Comparison of ENCODE assay signal across 24 mouse cellular contexts in genomic region chr16:75381191-75381590, GRCm38 (mm10).
DNase-seq lines count a peak whose midpoint lies in the region; ATAC-seq and TF ChIP-seq lines count a peak whose summit lies in the region.
"Had no signal": no experiment of that assay in that cellular context is flagged by ENCODE, and none has a peak within 500 bp of the region (broad histone marks: within the 10 kb centered on the region; RNA-seq: fewer than 3 reads in every experiment).

No protein-coding gene starts in this region.

- H3K36me3 ChIP-seq in G1E (replicated peaks) = no peaks in the 10 kb centered on the region
- no peaks in the 10 kb centered on the region for H3K36me3 ChIP-seq in neural tube, embryonic 15.5 days
- H3K36me3 ChIP-seq in heart, embryonic 11.5 days (ENCODE audit: control insufficient read depth, insufficient read depth, low read length) = no peaks in the 10 kb centered on the region
- H3K36me3 ChIP-seq: embryonic facial prominence, embryonic 12.5 days; heart, embryonic 15.5 days; limb, embryonic 10.5 days; liver, embryonic 15.5 days; midbrain, embryonic 12.5 days; neural tube, embryonic 13.5 days had no signal

- H3K9ac ChIP-seq in neural tube, embryonic 15.5 days (replicated peaks) = no peak overlapping the region
- no peak overlapping the region for H3K9ac ChIP-seq in heart, embryonic 11.5 days (ENCODE audit: low read depth, low read length)
- H3K9ac ChIP-seq: embryonic facial prominence, embryonic 12.5 days; heart, embryonic 15.5 days; hindbrain, embryonic 14.5 days; liver, embryonic 15.5 days; midbrain, embryonic 12.5 days; neural tube, embryonic 13.5 days had no signal

- 58% methylated on average over 1 of the region's 1 CpGs for WGBS in neural tube, embryonic 15.5 days
- 42% methylated on average over 1 of the region's 1 CpGs for WGBS in heart, embryonic 11.5 days (ENCODE audit: insufficient replicate concordance)

- no peaks in the 10 kb centered on the region for H3K27me3 ChIP-seq in G1E (ENCODE audit: insufficient read depth, low read length)
- H3K27me3 ChIP-seq in neural tube, embryonic 15.5 days (replicated peaks) = no peaks in the 10 kb centered on the region
- H3K27me3 ChIP-seq in heart, embryonic 11.5 days (ENCODE audit: control insufficient read depth, insufficient read depth, low read length) = no peaks in the 10 kb centered on the region
- H3K27me3 ChIP-seq: embryonic facial prominence, embryonic 12.5 days; heart, embryonic 15.5 days; liver, embryonic 15.5 days; midbrain, embryonic 12.5 days; neural tube, embryonic 13.5 days had no signal

- intact Hi-C loops in left cerebral cortex, adult 2 months (cut with DNase I) = no loop called here
- intact Hi-C loops in left cerebral cortex, postnatal 10 days (cut with DNase I) = no loop called here

- H3K4me1 ChIP-seq in G1E (ENCODE audit: insufficient read depth, low read depth, low read length) = no peaks in the 10 kb centered on the region
- no peaks in the 10 kb centered on the region for H3K4me1 ChIP-seq in neural tube, embryonic 15.5 days
- H3K4me1 ChIP-seq in heart, embryonic 11.5 days (ENCODE audit: control insufficient read depth, insufficient read depth, low read length) = no peaks in the 10 kb centered on the region
- H3K4me1 ChIP-seq: embryonic facial prominence, embryonic 12.5 days; heart, embryonic 15.5 days; limb, embryonic 10.5 days; liver, embryonic 15.5 days; midbrain, embryonic 12.5 days; neural tube, embryonic 13.5 days had no signal

- H3K27ac ChIP-seq in left cerebral cortex, adult 2 months = no peak overlapping the region
- no peak overlapping the region for H3K27ac ChIP-seq in neural tube, embryonic 15.5 days (replicated peaks)
- H3K27ac ChIP-seq in heart, embryonic 11.5 days (ENCODE audit: low read depth, low read length) = no peak overlapping the region
- H3K27ac ChIP-seq: embryonic facial prominence, embryonic 12.5 days; heart, embryonic 15.5 days; hindbrain, embryonic 14.5 days; limb, embryonic 10.5 days; liver, embryonic 15.5 days; macrophage; midbrain, embryonic 12.5 days; neural tube, embryonic 13.5 days had no signal

- no peak overlapping the region for H3K4me3 ChIP-seq in left cerebral cortex, adult 2 months
- no peak overlapping the region for H3K4me3 ChIP-seq in G1E (ENCODE audit: low read depth, low read length)
- no peak overlapping the region for H3K4me3 ChIP-seq in neural tube, embryonic 15.5 days (replicated peaks)
- no peak overlapping the region for H3K4me3 ChIP-seq in heart, embryonic 11.5 days (ENCODE audit: low read depth, low read length)
- H3K4me3 ChIP-seq: embryonic facial prominence, embryonic 12.5 days; heart, embryonic 15.5 days; limb, embryonic 10.5 days; liver, embryonic 15.5 days; midbrain, embryonic 12.5 days; neural tube, embryonic 13.5 days had no signal

- no peak overlapping the region for H3K4me2 ChIP-seq in neural tube, embryonic 15.5 days
- no peak overlapping the region for H3K4me2 ChIP-seq in heart, embryonic 11.5 days
- H3K4me2 ChIP-seq: embryonic facial prominence, embryonic 12.5 days; heart, embryonic 15.5 days; hindbrain, embryonic 14.5 days; liver, embryonic 15.5 days; midbrain, embryonic 12.5 days; neural tube, embryonic 13.5 days had no signal

- 0 out of 2 replicates have a peak, but pooled peaks have one; percentile 22 for ATAC-seq in G1E (ENCODE audit: extremely low read depth, insufficient number of reproducible peaks, low FRiP score, poor library complexity, severe bottlenecking)
- no peak for ATAC-seq in neural tube, embryonic 15.5 days (ENCODE audit: low FRiP score)
- no peak for ATAC-seq in heart, embryonic 11.5 days (replicated peaks; ENCODE audit: insufficient number of reproducible peaks, low FRiP score, low TSS enrichment)

- DNase-seq in left cerebral cortex, adult 2 months (ENCODE audit: extremely low spot score in 1 of 2, low spot score in 2 of 2) = no peak
- DNase-seq in left cerebral cortex, postnatal 10 days (ENCODE audit: extremely low spot score in 1 of 2, low spot score in 2 of 2) = no peak
- DNase-seq in G1E (ENCODE audit: low spot score) (no peak), ZHBTc4 (ENCODE audit: low read depth, low spot score) (peak; percentile 15)
- DNase-seq in retina, embryonic 14.5 days (ENCODE audit: low spot score) = peak; percentile 28
- DNase-seq: adrenal gland, postnatal 10 days; cerebellum, adult 9-11 months; gastrocnemius, postnatal 36 days; heart, postnatal 36 days; kidney, adult 9 months; kidney, postnatal 4 days; liver; thymus, adult 18-20 months; thymus, postnatal 4 days had no signal

- H3K9me3 ChIP-seq in G1E (replicated peaks) = no peaks in the 10 kb centered on the region
- H3K9me3 ChIP-seq in neural tube, embryonic 15.5 days (replicated peaks) = no peaks in the 10 kb centered on the region
- no peaks in the 10 kb centered on the region for H3K9me3 ChIP-seq in heart, embryonic 11.5 days (replicated peaks; ENCODE audit: control insufficient read depth, low read length)
- H3K9me3 ChIP-seq: embryonic facial prominence, embryonic 12.5 days; heart, embryonic 15.5 days; limb, embryonic 10.5 days; liver, embryonic 15.5 days; midbrain, embryonic 12.5 days; neural tube, embryonic 13.5 days had no signal

- TF ChIP-seq CTCF in left cerebral cortex, adult 2 months (IDR thresholded peaks at IDR 0.05) = peak; percentile 8; the same call in 1 of the 2 replicates
- no peak for TF ChIP-seq CTCF in G1E (IDR thresholded peaks at IDR 0.05; ENCODE audit: low read depth, low read length)

Comparison
In these comparisons a context has a peak if more than half of its experiments do, and no peak if none do; other contexts are left out.
1. DNase-seq: peak in ZHBTc4 (single experiment) and retina, embryonic 14.5 days (single experiment); none in left cerebral cortex, adult 2 months (0 of 2), left cerebral cortex, postnatal 10 days (0 of 2) and G1E (single experiment).